Mouse (Mus musculus): ENCODE measurements around the gene Eif4ebp2.

Eif4ebp2 gene

GRCm38 (mm10) chr10:61452645-61453044 lies at the start of gene Eif4ebp2:
Eif4ebp2 (minus strand) TSS chr10:61452661.
- DNase-seq (ENCODE audit: low spot score in 2 of 2) = peak; percentile 98 to 99

GRCm38 (mm10) chr10:61500756-61501155 lies 48.3 kb upstream of the Eif4ebp2 start:
- no peak for DNase-seq (ENCODE audit: low spot score in 2 of 2)

DNA sequence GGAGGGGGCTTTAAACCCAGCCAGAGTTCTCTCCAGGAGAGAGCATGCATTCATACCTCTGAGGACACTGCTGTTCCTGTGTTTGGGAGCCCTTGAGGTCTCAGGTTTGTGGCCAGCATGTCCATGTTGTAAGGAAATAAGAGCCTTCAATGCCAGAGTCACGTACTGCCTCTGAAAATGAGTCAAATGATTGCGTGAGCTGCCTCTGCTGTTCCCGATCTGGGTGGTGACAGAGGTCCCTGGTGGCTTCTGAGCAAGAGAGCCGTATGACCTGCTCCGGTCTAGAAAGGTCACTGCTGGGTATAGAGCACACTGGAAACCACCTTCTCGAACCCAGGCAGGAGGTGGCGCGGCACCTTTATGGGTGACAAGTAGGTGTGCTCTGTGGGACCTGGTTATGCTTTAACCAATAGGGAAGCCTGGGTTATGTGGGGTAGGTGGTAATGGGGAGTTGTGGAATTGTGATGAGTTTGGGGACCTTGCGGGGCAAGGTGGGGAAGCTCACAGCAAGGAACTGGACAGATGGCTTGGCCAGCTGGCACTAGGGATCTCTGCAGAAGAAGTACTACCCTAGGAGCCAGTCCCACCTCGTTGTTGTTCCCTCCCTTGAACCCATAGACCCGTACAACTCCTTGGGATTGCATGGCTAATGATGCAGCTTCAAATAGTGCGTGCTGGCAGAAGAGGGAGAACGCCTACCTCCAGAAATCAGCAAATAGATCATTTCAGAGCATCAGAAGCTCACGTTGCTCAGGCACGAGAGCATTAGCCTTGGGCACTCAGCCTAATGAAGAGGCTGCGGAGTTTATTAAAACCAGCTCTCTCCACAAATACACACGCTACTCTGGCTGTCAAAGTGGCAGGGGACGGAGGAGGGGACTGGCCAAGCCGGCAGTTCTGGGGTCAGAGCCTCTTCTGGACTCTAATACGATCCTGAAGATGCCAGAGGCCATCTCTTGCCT lies 47.3 kb upstream of the Eif4ebp2 start:
- DNase-seq (ENCODE audit: low spot score in 2 of 2) = no peak

GRCm38 (mm10) chr10:61496231-61496630 lies 43.8 kb upstream of the Eif4ebp2 start:
- no peak for DNase-seq (ENCODE audit: low spot score in 2 of 2)

DNA sequence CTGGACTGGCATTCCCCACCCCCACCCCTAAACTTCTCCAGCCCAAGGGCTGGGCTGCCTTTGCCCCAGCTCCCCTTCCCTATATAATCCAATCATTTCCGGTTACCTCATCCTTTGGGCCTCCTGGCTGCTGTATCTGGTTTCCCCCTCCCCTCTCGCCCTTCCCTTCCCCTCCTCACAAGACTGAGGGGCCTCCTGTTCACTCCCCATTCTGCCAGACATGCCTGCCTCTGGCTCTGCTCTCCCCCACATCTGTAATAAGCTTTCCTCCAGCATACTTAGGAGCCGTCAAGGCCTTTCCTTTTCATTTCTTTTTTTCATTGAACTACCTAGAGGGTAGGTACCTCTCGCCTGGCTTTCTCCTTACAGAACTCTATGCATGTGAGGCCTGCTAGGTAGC lies 43.0 kb upstream of the Eif4ebp2 start:
- no peak for DNase-seq (ENCODE audit: low spot score in 2 of 2)

DNA sequence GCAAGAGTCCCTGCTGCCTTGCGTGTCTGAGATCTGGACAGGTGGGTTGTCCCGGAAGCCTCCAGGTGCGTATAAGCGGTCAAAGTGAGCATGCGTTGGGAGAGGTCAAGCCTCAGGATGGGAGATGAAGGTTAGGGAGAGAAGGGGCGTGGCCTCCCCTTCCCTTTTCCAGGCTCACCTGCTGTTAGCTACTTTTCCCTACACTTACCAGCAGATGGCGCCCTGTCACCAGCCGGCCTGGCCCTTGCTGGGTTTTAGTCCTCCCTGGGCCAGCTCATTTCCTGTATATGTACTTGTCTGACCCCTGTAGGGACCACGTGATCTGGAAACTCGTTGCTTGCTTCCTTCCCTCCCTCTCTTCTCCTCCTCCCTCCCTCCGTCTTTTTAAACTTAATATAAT lies 39.6 kb upstream of the Eif4ebp2 start:
- DNase-seq (ENCODE audit: low spot score in 2 of 2) = peak; percentile 69

DNA sequence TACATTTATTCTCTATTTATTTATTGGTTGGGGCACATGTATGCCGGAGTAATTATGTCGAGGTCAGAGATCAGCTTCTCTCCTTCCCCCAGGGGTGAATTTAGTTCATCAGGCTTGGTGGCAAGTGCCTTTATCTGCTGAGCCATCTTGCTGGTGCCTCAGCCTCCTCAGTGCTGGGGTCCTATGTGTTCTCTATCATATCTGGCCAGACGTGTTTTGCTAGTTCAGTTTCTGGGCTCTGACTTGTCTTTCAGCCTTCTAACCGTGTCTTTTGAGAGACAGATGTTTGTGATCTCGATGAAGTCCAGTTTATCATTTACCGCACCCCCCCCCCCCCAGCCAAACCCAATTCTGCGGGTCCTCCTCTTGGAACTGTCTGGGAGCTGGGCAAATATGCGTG lies 39.1 kb upstream of the Eif4ebp2 start:
- DNase-seq (ENCODE audit: low spot score in 2 of 2) = no peak

DNA sequence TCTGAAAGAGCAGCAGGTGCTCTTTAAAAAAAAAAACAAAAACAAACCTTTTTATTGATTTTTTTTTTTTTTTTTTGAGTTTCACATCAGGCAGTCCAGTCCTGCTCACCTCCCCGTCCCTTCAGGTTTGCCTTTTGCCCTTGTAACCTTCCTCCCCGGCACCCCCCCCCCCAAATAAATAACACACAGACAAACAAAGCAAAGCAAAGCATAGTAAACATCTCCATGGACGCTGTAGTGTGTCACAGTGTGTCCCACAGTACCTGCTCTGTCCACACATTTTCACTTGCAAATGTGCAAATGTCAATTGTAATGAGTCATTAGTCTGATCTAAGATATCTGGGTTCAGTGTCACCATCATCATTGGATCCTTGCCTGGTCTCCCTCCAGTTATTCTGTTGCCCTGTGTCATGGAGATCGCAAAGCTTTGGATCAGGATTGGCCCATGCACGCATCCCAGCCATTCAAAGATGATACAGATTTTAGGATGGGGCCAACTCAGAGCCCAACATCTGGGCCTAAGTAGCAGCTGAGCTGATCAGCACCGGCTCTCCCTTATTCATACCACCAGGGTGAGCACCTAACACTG lies 36.2 kb upstream of the Eif4ebp2 start:
- no peak for DNase-seq (ENCODE audit: low spot score in 2 of 2)

DNA sequence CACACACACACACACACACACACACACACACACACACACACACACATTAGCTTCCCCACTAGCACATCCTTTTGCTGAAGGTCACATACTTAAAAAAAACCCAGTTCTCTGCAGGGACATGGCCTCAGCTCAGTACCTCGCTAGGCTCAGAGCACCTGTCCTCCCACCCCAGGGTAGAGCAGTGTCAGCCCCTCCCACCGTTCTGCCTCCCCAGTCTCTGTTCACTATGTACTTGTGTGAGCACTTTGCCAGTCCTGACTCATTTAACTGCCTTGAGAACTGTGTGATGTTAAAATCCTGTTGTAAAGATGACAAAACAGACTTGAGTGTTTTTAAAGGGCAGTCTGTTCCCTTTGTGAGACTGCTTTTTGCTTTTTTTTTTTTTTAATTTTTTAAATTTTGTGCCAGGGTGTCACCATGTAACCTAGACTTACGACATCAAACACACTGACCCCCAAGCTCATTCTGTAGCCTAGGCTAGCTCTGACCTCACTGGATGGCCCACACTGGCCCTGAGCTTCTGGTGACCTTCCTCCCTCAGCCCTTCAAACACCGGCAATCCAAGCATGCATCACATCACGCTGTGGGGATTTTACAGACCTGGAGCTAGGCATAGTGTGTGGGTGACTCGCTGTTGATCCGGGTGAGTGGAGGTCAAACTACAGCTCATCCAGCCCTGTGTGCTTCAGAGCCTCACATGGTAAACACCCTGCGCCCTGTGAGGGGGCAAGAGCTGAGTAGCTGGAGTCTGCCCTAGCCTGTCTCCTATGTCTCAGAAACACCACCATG lies 34.3 kb upstream of the Eif4ebp2 start:
- no peak for DNase-seq (ENCODE audit: low spot score in 2 of 2)

DNA sequence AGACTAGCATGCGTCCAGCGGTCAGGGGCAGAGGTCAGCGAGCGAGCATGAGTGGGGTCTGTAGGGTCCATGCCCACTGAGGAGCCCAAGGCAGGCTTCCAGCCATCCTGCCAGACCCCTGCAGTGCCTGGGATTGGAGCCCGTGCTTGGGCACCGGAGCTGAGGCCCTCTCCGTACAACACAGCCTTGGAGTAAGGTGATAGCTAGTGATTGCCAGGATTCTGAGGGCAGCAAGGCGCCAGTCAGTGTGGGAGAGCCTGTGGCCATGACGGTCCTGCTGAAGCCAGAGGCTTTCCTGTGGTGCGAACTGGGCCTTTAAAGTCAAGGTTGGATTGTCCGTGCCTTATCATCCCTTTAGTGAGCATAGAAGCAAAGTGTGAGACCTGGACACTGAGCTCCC lies 32.3 kb upstream of the Eif4ebp2 start:
- no peak for DNase-seq (ENCODE audit: low spot score in 2 of 2)

- DNase-seq (ENCODE audit: low spot score in 2 of 2) = no peak
Observed at GRCm38 (mm10) chr10:61482771-61483170, 30.3 kb upstream of the Eif4ebp2 start.

DNA sequence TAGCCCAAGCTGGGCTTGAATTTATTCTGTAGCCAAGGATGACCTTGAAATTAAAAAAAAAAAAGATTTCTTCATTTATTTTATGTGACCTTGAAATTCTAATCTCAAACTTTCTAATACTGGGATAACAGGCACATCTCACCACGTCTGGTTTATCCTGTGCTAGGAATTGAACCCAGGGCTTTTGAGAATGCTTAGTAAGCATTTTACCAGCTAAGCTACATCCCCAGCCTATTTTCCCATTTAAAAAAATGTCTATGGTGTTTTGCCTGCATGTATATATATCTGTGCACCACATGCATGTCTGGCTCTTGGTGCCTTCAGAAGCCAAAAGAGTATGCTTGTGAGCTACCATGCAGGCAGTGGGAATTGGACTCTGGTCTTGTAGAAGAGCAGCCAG lies 28.0 kb upstream of the Eif4ebp2 start:
- no peak for DNase-seq (ENCODE audit: low spot score in 2 of 2)

DNA sequence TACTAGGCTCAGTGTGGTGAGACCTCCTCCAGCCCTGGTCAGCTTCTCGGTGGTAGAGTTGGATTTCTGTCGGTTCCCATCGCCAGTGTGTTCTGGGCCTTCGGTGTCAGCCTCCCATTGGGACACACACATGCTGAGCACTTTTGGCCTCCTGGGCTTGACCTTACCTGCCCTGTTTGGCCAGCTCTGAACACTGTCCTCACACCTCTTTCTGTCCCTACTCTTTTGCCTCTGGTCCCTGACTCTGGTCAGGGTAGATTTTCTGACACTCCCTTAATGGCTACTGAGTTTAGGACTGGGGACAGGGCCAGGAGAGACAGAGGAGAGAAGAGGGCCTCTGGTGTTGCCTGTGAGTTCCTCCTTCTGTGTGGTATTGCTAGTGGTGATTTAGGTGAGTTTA lies 27.5 kb upstream of the Eif4ebp2 start:
- DNase-seq (ENCODE audit: low spot score in 2 of 2) = no peak

- no peak for DNase-seq (ENCODE audit: low spot score in 2 of 2)
Observed at GRCm38 (mm10) chr10:61479461-61479860, 27.0 kb upstream of the Eif4ebp2 start.

GRCm38 (mm10) chr10:61476440-61477165 lies 24.1 kb upstream of the Eif4ebp2 start:
- peak; percentile 25 to 27 for DNase-seq (ENCODE audit: low spot score in 2 of 2)

GRCm38 (mm10) chr10:61475594-61476439 lies 23.4 kb upstream of the Eif4ebp2 start, which contains the start of gene Lrrc20:
Lrrc20 (plus strand) TSS chr10:61475801.
- peak; percentile 94 to 95 for DNase-seq (ENCODE audit: low spot score in 2 of 2)

- DNase-seq (ENCODE audit: low spot score in 2 of 2) = no peak
Observed at GRCm38 (mm10) chr10:61474344-61474743, 21.9 kb upstream of the Eif4ebp2 start.

- peak; percentile 66 to 67 for DNase-seq (ENCODE audit: low spot score in 2 of 2)
Observed at GRCm38 (mm10) chr10:61473640-61474039, 21.2 kb upstream of the Eif4ebp2 start.

DNA sequence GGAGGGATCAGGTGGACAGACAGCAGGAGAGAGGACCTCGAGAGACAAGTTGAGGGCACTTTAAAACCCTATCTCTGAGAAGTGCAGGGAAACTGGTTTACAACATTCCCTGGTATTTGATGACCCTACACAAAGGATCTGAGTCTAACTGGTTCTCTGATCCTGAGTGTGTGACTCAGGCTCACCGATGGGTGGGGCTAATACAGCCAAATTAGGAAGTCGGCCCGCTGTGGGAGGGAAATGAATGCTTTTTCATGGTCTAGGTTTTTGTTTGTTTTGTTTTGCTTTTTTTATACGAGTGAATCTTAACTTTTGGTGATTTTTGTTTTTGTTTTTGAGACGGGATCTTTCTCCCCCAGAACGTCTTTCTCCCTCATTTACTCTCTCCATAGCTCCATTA lies 16.4 kb upstream of the Eif4ebp2 start:
- no peak for DNase-seq (ENCODE audit: low spot score in 2 of 2)

GRCm38 (mm10) chr10:61466873-61467272 lies 14.4 kb upstream of the Eif4ebp2 start:
- DNase-seq (ENCODE audit: low spot score in 2 of 2) = no peak

DNA sequence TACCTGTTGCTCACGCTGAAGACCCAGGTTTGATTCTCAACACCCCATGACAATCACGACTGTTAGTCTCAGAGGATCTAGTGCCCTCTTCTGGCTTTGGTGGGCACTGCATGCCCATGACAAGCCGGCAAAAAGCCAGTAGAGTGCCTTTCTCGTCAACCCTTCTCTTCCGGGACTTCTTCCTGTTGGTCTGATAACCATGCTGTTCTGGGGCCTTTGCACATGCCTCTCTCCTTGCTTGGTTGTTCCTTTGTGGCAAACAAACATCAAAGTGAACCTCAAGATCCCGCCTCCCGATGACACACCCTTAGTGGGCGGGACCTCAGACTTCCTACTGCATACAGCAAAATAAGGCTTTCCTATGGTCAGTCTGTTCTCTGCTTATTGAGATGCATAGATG lies 13.8 kb upstream of the Eif4ebp2 start:
- no peak for DNase-seq (ENCODE audit: low spot score in 2 of 2)

Measured in heart, adult 9 months (tissue).